Mouse (Mus musculus) hindbrain, embryonic 15.5 days (tissue): ENCODE measurements around the gene Afap1. TPM values are rescaled to one million over a fixed set of nuclear protein-coding genes. Genes with fewer than 3 reads are reported as not detected.

ENCODE experiments used
- ATAC-seq: fragments of 200-750 bp; cut with Nextera tagmentation; 2 replicates; pipeline ENCODE4 v1.8.0; 2017; ENCODE audit warnings: low read depth, moderate number of reproducible peaks, moderate TSS enrichment; ENCODE audit not compliant: low FRiP score
- H3K27ac ChIP-seq: fragments of 300-500 bp; sonication (generic); replicated peaks from 2 replicates; pipeline ENCODE4 v1.5.1; 2015; ENCODE audit warnings: mild to moderate bottlenecking, inconsistent platforms
- H3K27me3 ChIP-seq: fragments of 300-500 bp; sonication (generic); 2 replicates; pipeline ENCODE4 v1.6.1; 2015; ENCODE audit warnings: control low read depth, inconsistent platforms
- H3K36me3 ChIP-seq: fragments of 300-500 bp; sonication (generic); 2 replicates; pipeline ENCODE4 v1.6.1; 2015; ENCODE audit warnings: control low read depth, inconsistent platforms
- H3K4me1 ChIP-seq: fragments of 300-500 bp; sonication (generic); replicated peaks from 2 replicates; pipeline ENCODE4 v1.6.1; 2015; ENCODE audit warnings: control low read depth, inconsistent platforms
- H3K4me2 ChIP-seq: fragments of 300-500 bp; sonication (generic); 2 replicates; pipeline ENCODE4 v1.6.1; 2015; ENCODE audit warnings: moderate library complexity, mild to moderate bottlenecking, inconsistent platforms
- H3K4me3 ChIP-seq: fragments of 300-500 bp; sonication (generic); 2 replicates; pipeline ENCODE4 v1.5.1; 2015; ENCODE audit warnings: mild to moderate bottlenecking, inconsistent platforms
- H3K9ac ChIP-seq: fragments of 300-500 bp; sonication (generic); 2 replicates; pipeline ENCODE4 v1.6.1; 2015; ENCODE audit warnings: inconsistent platforms
- H3K9me3 ChIP-seq: fragments of 300-500 bp; sonication (generic); 2 replicates; pipeline ENCODE4 v1.6.1; 2016; ENCODE audit warnings: control low read depth, inconsistent platforms
- WGBS: fragments of 180-500 bp; shearing (Covaris S2); methylation state at CpG from one replicate; pipeline ENCODE4 v1.1.7; 2015; 5-methylcytosine and 5-hydroxymethylcytosine counted together
- polyA plus RNA-seq: library from polyadenylated mRNA; unstranded; fragments of >200 nt; fragmentation: Nextera tagmentation; extraction: Ambion mirVana; gene quantifications from 2 replicates; pipeline ENCODE4 v1.2.1, GENCODE M21; 2015

Gene Afap1
- polyA plus RNA-seq, 1 experiment from 2014 or later, result 73.2 TPM

- WGBS, result 81% methylated on average over 4 of the region's 4 CpGs
- ATAC-seq, result no peak
- no peak overlapping the region for H3K4me3 ChIP-seq
- no peaks in the 10 kb centered on the region for H3K9me3 ChIP-seq
- no peaks in the 10 kb centered on the region for H3K36me3 ChIP-seq
- no peak overlapping the region for H3K9ac ChIP-seq
- no peaks in the 10 kb centered on the region for H3K27me3 ChIP-seq
- H3K27ac ChIP-seq, result no peak overlapping the region
- no peaks in the 10 kb centered on the region for H3K4me1 ChIP-seq
- no peak overlapping the region for H3K4me2 ChIP-seq
Measured at GRCm38 (mm10) chr5:36025076-36025475, 132.0 kb downstream of the Afap1 start.

- no peak overlapping the region for H3K9ac ChIP-seq
- H3K4me1 ChIP-seq, result no peaks in the 10 kb centered on the region
- peak; percentile 79 for ATAC-seq
- no peak overlapping the region for H3K4me2 ChIP-seq
- no peak overlapping the region for H3K27ac ChIP-seq
- WGBS, result 39% methylated on average over 8 of the region's 8 CpGs
- H3K36me3 ChIP-seq, result no peaks in the 10 kb centered on the region
- H3K9me3 ChIP-seq, result no peaks in the 10 kb centered on the region
- H3K4me3 ChIP-seq, result no peak overlapping the region
- 0 out of 2 replicates have a peak, but pooled peaks cover 2% of the 10 kb centered on the region for H3K27me3 ChIP-seq
Measured at GRCm38 (mm10) chr5:36033531-36034426, 140.7 kb downstream of the Afap1 start.

- H3K9ac ChIP-seq, result no peak overlapping the region
- no peak overlapping the region for H3K4me2 ChIP-seq
- H3K36me3 ChIP-seq, result no peaks in the 10 kb centered on the region
- H3K27me3 ChIP-seq, result no peaks in the 10 kb centered on the region
- ATAC-seq, result 0 out of 2 replicates have a peak, but pooled peaks have one; percentile 36
- H3K9me3 ChIP-seq, result no peaks in the 10 kb centered on the region
- 58% methylated on average over 5 of the region's 5 CpGs for WGBS
- no peak overlapping the region for H3K4me3 ChIP-seq
- 0 out of 2 replicates have a peak overlapping the region, but pooled peaks have one; percentile 32 for H3K27ac ChIP-seq
- peaks cover 26% of the 10 kb centered on the region for H3K4me1 ChIP-seq
Measured at GRCm38 (mm10) chr5:36039596-36039995, 146.5 kb downstream of the Afap1 start.

GRCm38 (mm10) chr5:36040398-36041235 is 147.5 kb downstream of the Afap1 start:
- H3K9ac ChIP-seq, result no peak overlapping the region
- ATAC-seq, result peak; percentile 85
- no peaks in the 10 kb centered on the region for H3K9me3 ChIP-seq
- H3K4me3 ChIP-seq, result no peak overlapping the region
- whole genome bisulfite sequencing, result 60% methylated on average over 13 of the region's 13 CpGs
- peak overlapping the region; percentile 65 for H3K27ac ChIP-seq
- H3K27me3 ChIP-seq, result no peaks in the 10 kb centered on the region
- no peaks in the 10 kb centered on the region for H3K36me3 ChIP-seq
- H3K4me2 ChIP-seq, result peak overlapping the region; percentile 4; the same call in 1 of the 2 replicates
- H3K4me1 ChIP-seq, result peaks cover 26% of the 10 kb centered on the region

- H3K4me2 ChIP-seq, result peak overlapping the region; percentile 4; the same call in 1 of the 2 replicates
- no peak overlapping the region for H3K9ac ChIP-seq
- peak; percentile 31; the same call in 1 of the 2 replicates for ATAC-seq
- H3K4me1 ChIP-seq, result peaks cover 26% of the 10 kb centered on the region
- H3K4me3 ChIP-seq, result no peak overlapping the region
- no peaks in the 10 kb centered on the region for H3K9me3 ChIP-seq
- no peaks in the 10 kb centered on the region for H3K36me3 ChIP-seq
- no peaks in the 10 kb centered on the region for H3K27me3 ChIP-seq
- peak overlapping the region; percentile 65 for H3K27ac ChIP-seq
Measured at GRCm38 (mm10) chr5:36041236-36041562, 148.1 kb downstream of the Afap1 start.

- WGBS, result 92% methylated on average over 6 of the region's 6 CpGs
- no peaks in the 10 kb centered on the region for H3K27me3 ChIP-seq
- no peak overlapping the region for H3K9ac ChIP-seq
- H3K4me3 ChIP-seq, result no peak overlapping the region
- no peak for ATAC-seq
- H3K4me1 ChIP-seq, result peaks cover 26% of the 10 kb centered on the region
- H3K9me3 ChIP-seq, result no peaks in the 10 kb centered on the region
- H3K27ac ChIP-seq, result peak overlapping the region; percentile 65; the same call in 1 of the 2 replicates
- H3K4me2 ChIP-seq, result no peak overlapping the region
- no peaks in the 10 kb centered on the region for H3K36me3 ChIP-seq
Measured at GRCm38 (mm10) chr5:36041756-36042155, 148.6 kb downstream of the Afap1 start.

- Histone ChIP-seq H3K9me3 (no peaks in the 10 kb centered on the region), H3K4me2 (no peak overlapping the region), H3K4me1 (peaks cover 26% of the 10 kb centered on the region), H3K27ac (no peak overlapping the region), H3K4me3 (no peak overlapping the region), H3K36me3 (no peaks in the 10 kb centered on the region), H3K9ac (no peak overlapping the region), H3K27me3 (no peaks in the 10 kb centered on the region)
- WGBS, result 92% methylated on average over 2 of the region's 2 CpGs
- ATAC-seq, result no peak
Measured at GRCm38 (mm10) chr5:36043154-36043553, 150.0 kb downstream of the Afap1 start.

Other genes starting within 250 kb of the Afap1 start
- 15.8 and 19.3 TPM in 2 replicates for gene Htra3, start 213.5 kb upstream of the Afap1 start, polyA plus RNA-seq
- 2.9 and 3.8 TPM in 2 replicates for gene Sh3tc1, start 153.3 kb upstream of the Afap1 start, polyA plus RNA-seq
- 29.3 and 32.6 TPM in 2 replicates for gene Ablim2, start 135.4 kb upstream of the Afap1 start, polyA plus RNA-seq